Mouse (Mus musculus) cerebellum, adult (tissue): ENCODE data around the gene Krtap10-4.
"Not testable (repeated sequence)": the region's sequence is repeated elsewhere in the genome, so short reads cannot be mapped to it uniquely, and the experiment has no call there.

Experiments
- ATAC-seq: cut with Nextera tagmentation; 2 replicates; pipeline ENCODE4 v1.9.2; 2017; ENCODE audit warnings: mild to moderate bottlenecking, moderate library complexity, mixed read lengths; ENCODE audit not compliant: insufficient number of reproducible peaks, low FRiP score, low TSS enrichment

Gene Krtap10-4

DNA sequence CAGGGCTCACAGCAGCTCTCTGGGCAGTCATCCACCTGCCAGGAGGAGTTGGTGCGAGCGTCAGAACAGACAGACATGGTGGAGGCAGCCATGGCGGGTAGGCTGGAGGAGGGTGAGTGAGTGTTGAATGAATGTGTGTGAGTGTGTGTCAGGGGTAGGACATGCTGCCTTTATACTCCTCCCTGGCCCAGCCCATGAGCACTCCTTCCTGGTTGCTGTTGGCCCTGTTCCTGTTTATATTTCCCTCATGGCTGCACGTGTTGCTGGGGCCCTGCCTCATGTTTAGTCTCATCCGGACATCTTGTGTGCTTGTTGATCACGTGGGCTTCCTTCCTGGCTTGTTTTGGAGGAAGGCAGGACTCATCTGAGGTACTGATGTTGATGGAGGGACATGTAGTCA lies at the start of gene Krtap10-4:
Gene Krtap10-4, minus strand, starts transcription at position 145 of the 400 bp plus-strand sequence.
- no peak for ATAC-seq

DNA sequence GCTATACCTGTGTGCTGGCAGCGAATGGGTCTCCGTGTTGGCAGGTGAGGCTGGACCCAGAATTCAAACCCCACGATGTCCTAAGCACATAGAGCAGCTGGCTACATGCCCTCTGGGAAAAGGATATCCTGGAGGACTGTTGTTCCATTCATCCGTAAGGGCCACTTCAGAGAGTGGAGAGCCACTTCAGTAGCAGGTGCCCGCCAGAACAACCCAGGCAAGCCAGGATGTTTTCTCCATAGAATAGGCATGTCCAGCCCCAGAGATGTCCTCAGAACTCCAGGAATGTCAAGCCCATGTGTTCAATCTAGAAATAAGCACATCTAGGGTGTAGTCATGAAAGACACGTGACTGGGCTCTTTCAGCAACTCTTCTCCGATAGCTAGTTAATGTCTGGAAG lies 42.8 kb upstream of the Krtap10-4 start:
- no peak for ATAC-seq

DNA sequence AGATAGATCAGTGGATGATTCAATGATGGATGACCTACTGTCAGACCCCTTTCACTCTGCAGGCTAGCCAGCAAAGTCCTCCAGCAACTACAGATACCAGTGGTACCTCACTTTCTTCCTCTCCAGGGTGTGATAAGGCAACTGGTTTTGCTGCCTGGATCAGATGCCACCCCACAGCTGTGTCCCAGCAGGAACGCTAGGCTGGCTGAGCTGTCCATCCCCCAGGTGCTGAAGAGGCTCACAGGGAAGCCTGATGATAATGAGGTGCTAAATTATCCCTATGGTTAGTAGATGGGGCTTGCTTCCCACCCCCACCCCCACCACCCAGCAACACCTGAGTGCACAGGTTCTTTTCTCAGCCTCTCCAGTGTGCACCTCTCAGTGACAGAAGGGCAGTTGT lies 40.7 kb upstream of the Krtap10-4 start:
- no peak for ATAC-seq

DNA sequence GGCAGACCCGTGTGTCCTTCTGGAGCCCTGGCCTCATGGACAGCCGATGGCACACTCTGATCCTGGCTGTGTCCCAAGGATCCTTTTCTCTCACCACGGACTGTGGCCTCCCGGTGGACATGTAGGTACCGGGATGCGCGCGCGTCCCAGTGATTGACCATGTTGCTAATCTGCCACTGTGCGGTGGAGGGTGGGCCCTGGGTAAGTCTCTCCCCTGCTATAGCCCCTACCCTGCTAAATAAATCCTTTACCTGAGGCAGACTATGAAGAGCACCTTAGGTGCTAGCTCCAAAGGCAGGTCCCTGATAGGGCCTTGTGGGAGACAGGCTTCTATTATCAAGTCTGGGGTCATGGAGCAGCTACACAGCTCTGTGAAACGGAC lies 37.9 kb upstream of the Krtap10-4 start:
- peak; percentile 45; the same call in 1 of the 2 replicates for ATAC-seq

DNA sequence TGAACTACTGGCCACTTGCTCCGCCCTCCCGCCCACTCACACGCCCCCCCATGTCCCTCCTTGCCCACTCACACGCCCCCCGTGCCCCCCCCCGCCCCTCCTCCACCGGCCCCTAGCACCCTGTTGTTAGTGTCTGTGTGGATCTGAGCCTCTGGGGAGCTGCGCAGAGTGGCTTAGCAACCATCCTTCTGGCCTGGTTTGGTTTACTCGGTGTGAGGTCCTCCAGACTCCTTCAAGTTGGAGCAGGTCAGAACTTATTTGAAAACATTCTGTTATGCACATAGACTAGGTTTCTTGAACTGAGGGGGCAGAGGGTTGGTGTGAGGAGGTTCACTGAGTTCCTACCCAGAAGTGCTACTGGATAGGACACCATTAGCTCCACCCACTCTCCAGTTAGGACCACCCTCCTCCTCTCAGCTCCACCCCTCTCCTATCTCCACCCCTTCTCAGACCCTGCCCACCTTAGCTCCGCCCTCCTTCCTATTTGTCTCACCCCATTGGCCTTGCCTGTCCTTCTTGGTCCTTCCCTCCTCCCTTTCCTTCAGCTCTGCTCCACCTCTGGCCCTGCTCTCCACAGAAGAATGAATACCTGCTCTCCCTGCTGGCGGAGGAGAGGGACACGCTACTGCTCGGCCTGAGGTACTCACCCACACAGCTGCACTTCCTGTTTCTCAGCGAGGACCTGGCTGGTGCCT lies 37.3 kb upstream of the Krtap10-4 start:
- ATAC-seq: peak; percentile 64

DNA sequence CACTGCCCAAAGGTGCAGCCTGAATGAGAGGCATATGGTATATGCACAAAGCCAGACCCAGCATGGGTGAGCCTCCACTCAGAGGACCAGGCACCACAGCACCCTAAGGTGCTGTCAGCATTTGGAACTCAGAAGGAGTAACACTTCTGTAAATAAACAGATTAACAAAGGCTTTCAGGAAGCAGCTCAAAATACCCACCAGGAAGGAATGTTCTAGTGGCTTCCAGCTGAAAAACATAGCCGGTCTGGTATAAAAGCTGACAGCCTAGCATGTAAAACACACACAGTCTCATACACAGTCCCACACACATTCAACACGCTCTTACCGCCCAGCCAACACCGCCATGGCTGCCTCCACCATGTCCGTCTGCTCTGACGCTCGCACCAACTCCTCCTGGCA lies 34.8 kb upstream of the Krtap10-4 start, which contains the start of gene Gm3285:
Gene Gm3285, plus strand, starts transcription at position 301 of the 400 bp plus-strand sequence.
- no peak for ATAC-seq

DNA sequence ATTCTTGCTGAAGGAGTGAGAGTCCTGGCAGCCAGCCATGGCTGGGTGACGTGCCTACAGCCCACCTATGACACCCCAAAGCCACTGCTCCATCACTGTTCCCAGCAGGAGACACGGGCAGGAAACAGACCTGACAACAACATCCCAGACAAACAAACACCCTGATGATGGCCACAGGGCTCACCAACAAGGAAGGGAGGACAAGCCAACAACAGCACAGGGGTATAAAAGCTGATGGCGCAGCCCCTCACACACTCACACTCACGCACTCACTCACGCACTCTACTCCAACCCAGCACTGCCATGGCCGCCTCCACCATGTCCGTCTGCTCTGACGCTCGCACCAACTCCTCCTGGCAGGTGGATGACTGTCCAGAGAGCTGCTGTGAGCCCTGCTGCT lies 25.7 kb upstream of the Krtap10-4 start, which contains the start of gene Gm10318:
Gene Gm10318, plus strand, starts transcription at position 301 of the 400 bp plus-strand sequence.
- no peak for ATAC-seq

DNA sequence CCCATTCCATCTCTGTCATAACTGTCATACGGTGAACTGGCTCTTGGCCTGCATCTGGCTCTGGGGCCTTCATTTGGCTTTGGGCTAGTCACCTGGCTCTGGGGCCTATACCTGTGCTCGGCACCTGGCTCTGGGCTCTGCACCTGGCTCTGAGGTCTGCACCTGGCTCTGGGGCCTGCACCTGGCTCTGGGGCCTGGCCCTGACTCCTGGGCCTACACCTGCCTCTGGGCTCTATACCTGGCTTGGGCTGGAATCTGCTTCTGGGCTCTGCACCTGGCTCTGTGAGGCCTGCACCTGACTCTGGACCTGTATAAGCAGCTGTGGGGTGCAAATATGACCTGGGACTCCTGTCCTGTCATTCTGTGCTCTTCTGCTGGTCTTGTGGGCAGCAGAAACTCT lies 20.6 kb upstream of the Krtap10-4 start:
- ATAC-seq: no peak

DNA sequence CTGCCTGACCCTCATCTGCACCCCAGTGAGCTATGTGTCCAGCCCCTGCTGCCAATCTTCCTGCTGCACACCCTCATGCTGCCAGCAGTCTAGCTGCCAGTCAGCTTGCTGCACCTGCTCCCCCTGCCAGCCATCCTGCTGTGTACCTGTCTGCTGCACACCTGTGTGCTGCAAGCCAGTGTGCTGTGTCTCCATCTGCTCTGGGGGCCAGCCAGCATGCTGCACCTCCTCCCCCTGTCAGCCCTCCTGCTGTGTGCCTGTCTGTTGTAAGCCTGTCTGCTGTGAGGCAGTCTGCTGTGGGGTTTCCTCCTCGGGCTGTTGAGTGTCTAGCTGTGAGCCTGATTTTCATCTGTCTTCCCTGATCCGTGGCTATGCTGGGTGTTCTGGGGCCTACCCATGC lies 20.1 kb upstream of the Krtap10-4 start:
- no peak for ATAC-seq

DNA sequence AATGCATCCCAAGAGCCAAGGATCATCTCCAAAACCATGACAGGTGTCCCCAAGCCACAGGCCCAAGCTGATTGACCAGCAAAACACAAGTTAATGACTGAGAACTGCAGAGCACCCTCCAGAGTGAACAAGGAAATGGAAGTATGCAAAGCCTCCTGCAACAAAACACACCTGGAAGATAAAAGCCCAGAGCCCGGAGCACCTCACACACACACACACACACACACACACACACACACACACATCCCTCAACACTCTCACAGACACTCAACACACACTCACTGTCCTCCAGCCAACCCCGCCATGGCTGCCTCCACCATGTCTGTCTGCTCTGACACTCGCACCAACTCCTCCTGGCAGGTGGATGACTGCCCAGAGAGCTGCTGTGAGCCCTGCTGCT lies 19.6 kb upstream of the Krtap10-4 start, which contains the start of gene Gm36176:
Gene Gm36176, plus strand, starts transcription at position 301 of the 400 bp plus-strand sequence.
- no peak for ATAC-seq

DNA sequence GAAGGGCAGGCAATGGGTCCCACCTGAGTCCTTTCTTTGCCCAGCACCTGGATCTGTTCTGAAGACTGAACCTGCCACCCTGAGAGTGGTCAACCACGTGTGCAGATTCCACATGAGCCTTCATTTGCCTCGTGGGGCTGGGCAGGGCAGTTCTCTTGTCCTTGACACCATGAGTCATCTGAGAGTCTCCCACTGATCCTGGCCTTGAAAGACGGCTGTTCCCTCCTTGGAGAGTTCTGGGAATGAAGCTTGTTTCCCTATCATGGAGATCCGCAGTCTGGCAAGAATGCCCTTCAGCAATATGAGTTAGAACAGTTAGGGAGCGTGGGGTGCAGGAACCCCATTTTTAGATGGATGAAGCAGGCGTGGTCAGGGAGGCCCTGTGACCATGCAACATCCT lies 12.1 kb upstream of the Krtap10-4 start:
- no peak for ATAC-seq

DNA sequence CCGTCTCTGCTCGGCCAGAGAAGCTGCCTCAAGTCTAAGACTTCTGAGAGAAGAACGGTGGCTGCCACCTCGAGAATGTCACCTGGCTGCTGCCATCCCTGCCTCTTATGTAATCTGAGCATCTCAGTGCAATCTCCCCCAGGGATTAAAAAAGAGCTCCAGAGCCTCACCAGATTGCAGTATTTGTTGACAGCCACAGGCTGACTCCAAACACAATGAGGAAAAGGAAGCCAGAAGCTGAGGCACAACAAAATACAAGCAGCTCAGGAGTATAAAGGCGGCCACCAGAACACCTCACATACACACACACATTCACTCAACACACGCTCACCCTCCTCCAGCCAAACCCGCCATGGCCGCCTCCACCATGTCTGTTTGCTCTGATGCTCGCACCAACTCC lies 8.8 kb upstream of the Krtap10-4 start, which contains the start of gene Krtap10-10:
Gene Krtap10-10, plus strand, starts transcription at position 301 of the 400 bp plus-strand sequence.
- no peak for ATAC-seq

DNA sequence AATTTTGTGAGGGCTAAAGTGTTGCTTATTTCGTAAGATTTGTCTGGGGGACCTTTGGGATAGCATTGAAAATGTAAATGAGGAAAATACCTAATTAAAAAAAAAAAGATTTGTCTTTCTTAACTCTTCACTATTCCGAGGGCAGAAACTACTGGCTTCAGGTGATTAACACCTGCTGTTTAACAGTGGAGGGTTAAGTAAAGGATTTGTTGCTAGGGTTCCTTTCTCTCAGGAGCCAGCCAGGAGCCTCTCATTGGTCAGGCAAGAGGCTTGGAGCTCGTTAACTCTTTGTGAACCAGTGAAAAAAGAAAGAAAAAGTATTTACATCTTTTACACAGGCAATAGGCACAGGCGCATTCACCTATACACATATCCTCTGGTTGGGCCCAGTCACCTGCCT lies 7.7 kb downstream of the Krtap10-4 start:
- ATAC-seq: no peak

DNA sequence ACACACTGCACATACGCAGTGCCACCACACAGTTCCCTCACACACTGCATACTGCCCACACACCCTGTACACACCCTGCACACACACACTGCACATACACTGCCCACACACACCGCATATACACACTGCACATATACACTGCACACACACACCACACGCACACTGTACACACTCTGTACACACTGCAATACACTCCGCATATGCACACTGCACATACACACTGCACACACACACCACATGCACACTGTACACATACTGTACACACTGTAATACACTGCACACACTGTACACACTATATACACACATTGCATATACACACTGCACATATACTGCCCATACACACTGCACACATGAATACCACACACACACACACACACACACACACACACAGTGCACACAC lies 8.4 kb downstream of the Krtap10-4 start:
- ATAC-seq: no peak

DNA sequence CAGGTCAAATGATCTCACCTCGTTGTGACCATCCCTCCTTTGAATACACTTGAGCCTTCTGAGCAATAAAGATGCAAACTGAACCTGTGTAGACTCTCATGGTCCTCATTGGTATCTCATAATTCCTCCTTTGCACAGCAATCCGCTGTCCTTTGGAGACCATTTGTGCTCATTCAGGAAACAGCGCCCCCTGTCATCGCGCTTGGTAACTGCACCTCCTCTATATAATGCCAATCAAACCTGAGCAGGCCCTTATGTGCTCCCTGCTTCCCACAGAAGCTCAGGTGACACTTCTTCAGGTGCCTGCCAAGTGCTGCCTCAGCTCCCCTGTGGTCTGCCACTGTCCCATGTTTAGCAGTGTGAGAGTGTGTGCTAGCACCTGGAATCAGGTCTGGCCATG lies 11.4 kb downstream of the Krtap10-4 start:
- ATAC-seq: no peak

DNA sequence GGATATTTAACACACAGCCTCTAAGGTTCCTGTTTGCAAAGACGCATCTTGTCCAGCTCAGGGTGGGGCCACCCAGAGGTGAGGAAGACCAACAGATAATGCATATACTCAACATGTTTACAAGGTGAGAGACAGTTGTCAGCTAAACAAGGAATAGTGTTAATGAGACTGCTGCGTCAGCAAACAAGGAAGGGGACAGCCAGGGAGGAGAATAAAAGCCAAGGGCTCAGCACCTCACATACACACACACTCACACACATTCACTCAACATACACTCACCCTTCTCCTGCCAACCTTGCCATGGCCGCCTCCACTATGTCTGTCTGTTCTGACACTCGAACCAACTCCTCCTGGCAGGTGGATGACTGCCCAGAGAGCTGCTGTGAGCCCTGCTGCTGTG lies 12.5 kb downstream of the Krtap10-4 start, which contains the start of gene Gm2696:
Gene Gm2696, plus strand, starts transcription at position 301 of the 400 bp plus-strand sequence.
- no peak for ATAC-seq

DNA sequence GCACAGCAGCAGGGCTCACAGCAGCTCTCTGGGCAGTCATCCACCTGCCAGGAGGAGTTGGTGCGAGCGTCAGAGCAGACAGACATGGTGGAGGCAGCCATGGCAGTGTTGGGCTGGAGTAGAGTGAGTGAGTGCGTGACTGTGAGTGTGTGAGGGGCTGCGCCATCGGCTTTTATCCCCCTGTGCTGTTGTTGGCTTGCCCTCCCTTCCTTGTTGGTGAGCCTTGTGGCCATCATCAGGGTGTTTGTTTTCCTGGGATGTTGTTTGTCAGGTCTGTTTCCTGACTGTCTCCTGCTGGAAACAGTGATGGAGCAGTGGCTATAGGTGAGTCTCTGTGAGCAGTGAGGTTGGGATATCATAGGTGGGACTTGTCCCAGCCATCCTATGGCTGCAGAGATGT lies 15.2 kb downstream of the Krtap10-4 start, which contains the start of gene Gm9507:
Gene Gm9507, minus strand, starts transcription at position 101 of the 400 bp plus-strand sequence.
- ATAC-seq: no peak

DNA sequence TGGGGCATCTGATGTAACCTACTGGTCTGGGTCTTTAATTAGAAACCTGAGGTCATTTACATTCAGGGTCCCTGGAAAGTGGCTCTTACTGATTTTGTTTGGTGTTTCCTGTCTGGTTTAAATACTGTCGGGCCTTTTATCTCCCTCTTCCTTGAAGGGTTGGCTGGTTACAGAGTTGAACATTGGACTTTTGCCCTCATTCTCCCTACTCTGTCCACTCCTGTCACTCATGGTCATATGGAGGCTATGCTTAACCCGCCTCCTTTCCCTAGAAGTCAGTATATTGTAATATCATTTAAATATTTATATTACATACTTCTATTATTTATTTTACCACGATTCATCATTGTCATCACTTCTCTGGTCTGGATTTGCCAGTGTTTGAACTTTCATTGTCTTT lies 22.8 kb downstream of the Krtap10-4 start:
- ATAC-seq: no peak

DNA sequence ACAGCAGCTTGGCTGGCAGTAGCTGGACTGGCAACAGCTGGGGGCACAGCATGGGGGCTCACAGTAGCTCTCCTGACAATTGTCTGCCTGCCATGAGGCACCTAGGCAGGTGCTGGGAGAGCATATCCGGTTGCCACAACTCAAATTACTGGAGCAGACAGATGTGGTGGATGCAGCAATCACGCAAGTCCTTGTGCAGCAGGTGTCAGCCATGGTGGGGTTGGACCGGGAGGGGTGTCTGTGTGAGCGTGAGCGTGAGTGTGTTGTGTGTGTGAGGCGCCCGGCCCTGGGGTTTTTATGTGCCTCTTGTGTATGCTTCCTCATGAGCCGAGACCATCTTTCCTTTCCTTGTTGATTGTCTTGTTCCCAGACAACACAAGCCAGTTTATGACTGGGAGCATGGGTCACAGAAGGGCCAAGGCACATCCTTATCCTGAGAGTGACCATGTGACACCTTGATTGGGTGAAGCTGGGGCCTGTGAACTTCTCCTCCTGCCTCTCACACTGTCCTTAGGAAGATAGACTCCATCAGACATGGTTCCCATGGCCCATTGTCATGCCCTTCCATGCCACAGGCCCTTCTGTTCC lies 27.9 kb downstream of the Krtap10-4 start, which contains the start of gene Gm19668:
Gene Gm19668, minus strand, starts transcription at position 213 of the 588 bp plus-strand sequence.
- no peak for ATAC-seq

DNA sequence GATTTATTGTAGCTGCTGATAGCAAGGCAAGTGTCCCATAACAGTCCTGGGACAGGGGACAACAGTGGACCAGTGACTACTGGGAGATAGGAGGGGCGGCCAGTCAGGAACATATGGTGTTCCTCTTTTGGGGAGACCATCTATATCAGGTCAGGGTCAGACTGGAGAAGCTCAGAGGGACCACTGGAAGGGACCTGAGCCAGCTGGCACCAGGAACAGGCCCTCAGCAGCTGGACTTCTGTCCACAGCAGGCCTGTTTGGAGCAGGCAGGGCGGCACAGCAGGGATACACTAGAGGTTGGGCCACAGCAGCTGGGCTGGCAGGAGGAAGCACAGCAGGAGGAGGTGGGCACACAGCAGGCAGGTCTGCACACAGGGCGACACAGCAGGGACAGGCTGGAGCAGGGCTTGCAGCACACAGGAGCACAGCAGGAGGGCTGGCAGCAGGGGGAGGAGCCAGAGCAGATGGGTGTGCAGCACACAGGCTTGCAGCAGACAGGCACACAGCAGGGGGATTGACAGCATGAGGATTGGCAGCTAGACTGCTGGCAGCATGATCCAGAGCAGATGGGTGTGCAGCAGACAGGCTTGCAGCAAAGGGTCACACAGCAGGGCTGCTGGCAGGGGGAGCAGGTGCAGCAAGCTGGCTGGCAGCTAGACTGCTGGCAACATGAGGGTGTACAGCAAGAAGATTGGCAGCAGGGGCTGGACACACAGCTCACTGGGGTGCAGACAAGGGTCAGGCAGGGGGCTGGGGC lies 28.6 kb downstream of the Krtap10-4 start:
- ATAC-seq: not testable (repeated sequence)

DNA sequence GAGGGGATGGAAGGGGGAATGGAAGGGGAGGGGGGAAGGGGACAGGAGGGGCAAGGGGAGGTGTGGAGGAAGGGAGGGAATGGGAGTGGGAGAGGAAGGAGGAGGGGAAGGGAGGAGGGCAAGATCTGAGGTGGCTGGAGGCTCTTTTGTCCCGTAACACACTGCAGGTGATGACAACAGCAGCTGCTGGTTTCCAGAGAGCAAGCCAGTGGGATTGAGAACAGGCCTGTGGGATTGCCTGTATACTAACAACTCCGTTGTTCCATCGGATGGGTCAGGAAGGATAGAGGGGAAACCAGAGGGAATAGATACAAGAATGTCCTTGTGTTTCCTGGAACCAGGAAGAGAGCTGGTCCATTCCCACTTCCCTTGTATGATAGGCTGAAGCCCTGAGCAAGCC lies 29.2 kb downstream of the Krtap10-4 start:
- ATAC-seq: no peak
